Mouse (Mus musculus): ENCODE data around the gene Gatc.
"Not testable (repeated sequence)": the region's sequence is repeated elsewhere in the genome, so short reads cannot be mapped to it uniquely, and the experiment has no call there.

Gene Gatc

GRCm38 (mm10) chr5:115330955-115331354 lies 10.0 kb downstream of the Gatc start:
- no peak for DNase-seq (ENCODE audit: low spot score in 2 of 2)

- DNase-seq (ENCODE audit: low spot score in 2 of 2) = no peak
Measured at GRCm38 (mm10) chr5:115327610-115328548, 13.1 kb downstream of the Gatc start.

GRCm38 (mm10) chr5:115326875-115327609 lies 13.9 kb downstream of the Gatc start, which contains the start of gene Srsf9:
Gene Srsf9, plus strand, starts transcription at chr5:115327177.
- DNase-seq (ENCODE audit: low spot score in 2 of 2) = peak; percentile 92 to 95

GRCm38 (mm10) chr5:115326256-115326831 lies 14.6 kb downstream of the Gatc start:
- no peak for DNase-seq (ENCODE audit: low spot score in 2 of 2)

GRCm38 (mm10) chr5:115319004-115319940 lies 21.7 kb downstream of the Gatc start:
- DNase-seq (ENCODE audit: low spot score in 2 of 2) = peak; percentile 60 to 79

GRCm38 (mm10) chr5:115317645-115318328 lies 23.2 kb downstream of the Gatc start:
- no peak for DNase-seq (ENCODE audit: low spot score in 2 of 2)

GRCm38 (mm10) chr5:115316968-115317644 lies 23.9 kb downstream of the Gatc start:
- no peak for DNase-seq (ENCODE audit: low spot score in 2 of 2)

GRCm38 (mm10) chr5:115313668-115313943 lies 27.4 kb downstream of the Gatc start:
- no peak for DNase-seq (ENCODE audit: low spot score in 2 of 2)

- no peak for DNase-seq (ENCODE audit: low spot score in 2 of 2)
Measured at GRCm38 (mm10) chr5:115312816-115313667, 27.9 kb downstream of the Gatc start.

- DNase-seq (ENCODE audit: low spot score in 2 of 2) = no peak
Measured at GRCm38 (mm10) chr5:115312354-115312753, 28.6 kb downstream of the Gatc start.

- DNase-seq (ENCODE audit: low spot score in 2 of 2) = not testable (repeated sequence)
Measured at GRCm38 (mm10) chr5:115302190-115302589, 38.8 kb downstream of the Gatc start.

- no peak for DNase-seq (ENCODE audit: low spot score in 2 of 2)
Measured at GRCm38 (mm10) chr5:115301615-115302014, 39.4 kb downstream of the Gatc start.

- DNase-seq (ENCODE audit: low spot score in 2 of 2) = peak; percentile 100
Measured at GRCm38 (mm10) chr5:115300792-115301614, 40.0 kb downstream of the Gatc start, which contains the start of gene Dynll1. Gene Dynll1, minus strand, starts transcription at chr5:115300999.

- peak; percentile 36 to 48 for DNase-seq (ENCODE audit: low spot score in 2 of 2)
Measured at GRCm38 (mm10) chr5:115300035-115300744, 40.8 kb downstream of the Gatc start.

GRCm38 (mm10) chr5:115296347-115296746 lies 44.6 kb downstream of the Gatc start:
- DNase-seq (ENCODE audit: low spot score in 2 of 2) = no peak

GRCm38 (mm10) chr5:115294173-115294572 lies 46.8 kb downstream of the Gatc start:
- no peak for DNase-seq (ENCODE audit: low spot score in 2 of 2)

- DNase-seq (ENCODE audit: low spot score in 2 of 2) = no peak
Measured at GRCm38 (mm10) chr5:115284735-115285134, 56.2 kb downstream of the Gatc start.

All from urinary bladder, postnatal 36 days (tissue).